Mouse (Mus musculus) neural tube, embryonic 10.5 days (tissue): Measurements from ENCODE around the gene Eif2b1.
"Not testable (repeated sequence)": the region's sequence is repeated elsewhere in the genome, so short reads cannot be mapped to it uniquely, and the experiment has no call there.

Source experiments
- DNase-seq: peaks from one replicate; pipeline ENCODE4 v3.0.0-alpha.2; 2017; ENCODE audit warnings: low spot score; ENCODE audit errors: extremely low spot score

Gene Eif2b1

GRCm38 (mm10) chr5:124578633-124579317 is at the start of gene Eif2b1, which contains the start of gene Gtf2h3:
Gene Eif2b1 (minus strand): TSS chr5:124579131.
Gene Gtf2h3 (plus strand): TSS chr5:124579140.
- DNase-seq: peak; percentile 93

- no peak for DNase-seq
Observed at GRCm38 (mm10) chr5:124624291-124624690, 45.4 kb upstream of the Eif2b1 start.

- no peak for DNase-seq
Observed at GRCm38 (mm10) chr5:124622890-124623289, 44.0 kb upstream of the Eif2b1 start.

GRCm38 (mm10) chr5:124621362-124621761 is 42.4 kb upstream of the Eif2b1 start:
- DNase-seq: no peak

GRCm38 (mm10) chr5:124618711-124619110 is 39.8 kb upstream of the Eif2b1 start:
- no peak for DNase-seq

- no peak for DNase-seq
Observed at GRCm38 (mm10) chr5:124614709-124615108, 35.8 kb upstream of the Eif2b1 start.

- no peak for DNase-seq
Observed at GRCm38 (mm10) chr5:124610965-124611364, 32.0 kb upstream of the Eif2b1 start.

GRCm38 (mm10) chr5:124605041-124605622 is 26.2 kb upstream of the Eif2b1 start:
- no peak for DNase-seq

GRCm38 (mm10) chr5:124604296-124604695 is 25.4 kb upstream of the Eif2b1 start:
- no peak for DNase-seq

GRCm38 (mm10) chr5:124602349-124602748 is 23.4 kb upstream of the Eif2b1 start:
- DNase-seq: peak; percentile 57

GRCm38 (mm10) chr5:124599726-124600125 is 20.8 kb upstream of the Eif2b1 start:
- DNase-seq: not testable (repeated sequence)

- DNase-seq: peak; percentile 92
Observed at GRCm38 (mm10) chr5:124598224-124599174, 19.6 kb upstream of the Eif2b1 start.

GRCm38 (mm10) chr5:124592768-124593167 is 13.8 kb upstream of the Eif2b1 start:
- DNase-seq: no peak

GRCm38 (mm10) chr5:124582515-124582914 is 3.6 kb upstream of the Eif2b1 start:
- no peak for DNase-seq

- no peak for DNase-seq
Observed at GRCm38 (mm10) chr5:124575467-124575866, 3.5 kb downstream of the Eif2b1 start.

GRCm38 (mm10) chr5:124571068-124571467 is 7.9 kb downstream of the Eif2b1 start:
- DNase-seq: no peak

- DNase-seq: no peak
Observed at GRCm38 (mm10) chr5:124555145-124555544, 23.8 kb downstream of the Eif2b1 start.

GRCm38 (mm10) chr5:124553607-124554006 is 25.3 kb downstream of the Eif2b1 start:
- no peak for DNase-seq

GRCm38 (mm10) chr5:124552558-124553307 is 26.2 kb downstream of the Eif2b1 start, which contains the start of gene Ddx55:
Gene Ddx55 (plus strand): TSS chr5:124552864.
- peak; percentile 90 for DNase-seq

- DNase-seq: no peak
Observed at GRCm38 (mm10) chr5:124552094-124552472, 26.8 kb downstream of the Eif2b1 start.
